Mouse (Mus musculus) kidney, postnatal 14 days (tissue): ENCODE data around the gene Erbb2.

Experiments
- DNase-seq: peaks from one replicate; pipeline ENCODE4 v3.0.0; 2022; ENCODE audit warnings: mixed read lengths

The Erbb2 gene

DNA sequence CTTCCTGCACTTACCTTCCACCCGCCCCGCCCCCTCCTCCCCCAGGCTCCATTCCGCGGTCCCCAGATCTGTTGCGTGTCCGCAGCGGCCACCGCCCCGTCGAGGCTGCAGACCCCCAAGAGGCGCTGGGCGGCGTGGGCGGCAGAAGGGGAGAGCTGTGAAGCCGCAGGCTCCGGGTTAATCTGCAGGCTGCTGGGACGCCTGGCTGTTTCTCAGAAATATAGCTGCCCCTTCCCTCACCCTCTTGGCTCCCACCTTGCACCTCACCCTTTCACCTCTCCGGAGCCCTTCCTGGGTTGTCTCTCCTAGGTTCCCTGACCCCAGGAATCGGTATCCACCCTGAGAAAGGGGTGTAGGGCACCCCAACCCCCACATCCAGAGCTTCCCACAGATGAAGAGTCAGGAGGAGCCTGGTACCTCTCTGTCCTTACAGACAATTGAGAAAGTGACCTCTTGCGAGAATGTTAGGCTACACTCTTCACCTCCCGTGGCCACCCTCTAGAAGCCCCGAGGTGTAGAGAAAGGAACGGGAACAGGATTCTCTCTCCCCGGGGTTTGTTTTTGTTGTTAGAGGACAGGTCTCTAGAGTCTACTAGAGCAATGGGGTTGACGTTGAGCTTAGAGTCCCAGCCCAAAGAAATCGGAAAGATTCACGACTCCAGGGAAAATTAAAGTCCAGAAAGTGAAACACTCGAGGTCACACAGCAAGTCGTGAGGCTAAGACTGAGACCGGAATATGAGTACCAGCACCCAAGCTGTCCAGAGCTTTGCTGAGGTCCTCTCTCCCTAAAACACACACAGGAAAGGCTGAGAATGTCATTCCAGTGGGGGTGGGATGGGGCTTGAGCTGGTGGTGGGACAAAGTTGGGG, 46.1 kb downstream of the Erbb2 start:
- no peak for DNase-seq

- no peak for DNase-seq
Observed at GRCm38 (mm10) chr11:98459071-98459741, 46.9 kb downstream of the Erbb2 start.

GRCm38 (mm10) chr11:98459860-98460259, 47.6 kb downstream of the Erbb2 start:
- DNase-seq = no peak

DNA sequence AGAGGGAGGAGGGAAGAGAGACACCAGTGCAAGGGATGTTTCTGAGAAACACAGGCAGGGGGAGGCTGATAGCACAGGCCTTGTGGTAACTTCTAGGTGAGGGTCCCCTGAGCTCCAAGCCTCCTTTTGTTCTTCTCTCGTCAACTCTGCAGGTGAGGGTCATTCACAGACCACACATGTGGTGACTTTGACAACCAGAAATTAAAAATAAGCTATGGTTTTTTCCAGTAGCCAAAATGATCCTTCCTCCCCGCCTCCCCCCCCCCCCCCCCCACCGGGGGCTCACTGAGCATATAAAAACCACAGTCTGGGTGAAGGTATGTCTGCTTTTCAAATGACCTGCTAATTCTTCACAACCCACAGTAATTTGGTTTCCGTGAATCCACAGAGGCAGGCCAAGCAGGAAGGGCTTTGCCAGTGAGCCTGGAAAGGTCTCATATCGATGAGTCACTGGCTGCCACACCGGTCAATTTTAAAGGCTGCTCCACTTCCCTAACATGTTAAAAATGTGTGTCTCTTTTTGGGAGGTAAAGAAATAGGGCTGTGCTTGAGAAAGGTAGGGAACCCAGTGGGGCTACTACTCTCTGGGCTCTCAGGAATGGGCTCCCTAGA, 48.9 kb downstream of the Erbb2 start:
- no peak for DNase-seq

- no peak for DNase-seq
Observed at GRCm38 (mm10) chr11:98462255-98462654, 50.0 kb downstream of the Erbb2 start.

DNA sequence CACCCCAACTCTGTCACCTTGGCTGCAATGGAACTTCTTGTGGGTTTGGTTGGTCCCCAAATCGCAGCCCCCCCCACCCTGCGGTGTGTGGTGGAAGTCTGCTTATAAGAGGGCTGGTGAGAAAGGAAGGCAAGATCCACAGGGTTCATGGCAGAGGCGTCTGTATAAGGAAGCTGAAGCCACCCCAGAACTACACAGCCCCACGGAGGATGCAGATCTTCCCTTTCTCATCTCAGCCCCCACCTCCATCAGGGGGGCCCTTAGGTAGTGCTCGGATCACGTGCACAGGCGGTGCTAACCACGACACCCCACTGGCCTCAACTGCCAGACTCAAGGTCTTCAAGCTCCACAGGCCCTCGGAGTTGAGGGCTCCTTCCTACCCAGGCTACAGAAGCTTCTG, 51.6 kb downstream of the Erbb2 start:
- no peak for DNase-seq

GRCm38 (mm10) chr11:98464516-98464915, 52.2 kb downstream of the Erbb2 start:
- no peak for DNase-seq

DNA sequence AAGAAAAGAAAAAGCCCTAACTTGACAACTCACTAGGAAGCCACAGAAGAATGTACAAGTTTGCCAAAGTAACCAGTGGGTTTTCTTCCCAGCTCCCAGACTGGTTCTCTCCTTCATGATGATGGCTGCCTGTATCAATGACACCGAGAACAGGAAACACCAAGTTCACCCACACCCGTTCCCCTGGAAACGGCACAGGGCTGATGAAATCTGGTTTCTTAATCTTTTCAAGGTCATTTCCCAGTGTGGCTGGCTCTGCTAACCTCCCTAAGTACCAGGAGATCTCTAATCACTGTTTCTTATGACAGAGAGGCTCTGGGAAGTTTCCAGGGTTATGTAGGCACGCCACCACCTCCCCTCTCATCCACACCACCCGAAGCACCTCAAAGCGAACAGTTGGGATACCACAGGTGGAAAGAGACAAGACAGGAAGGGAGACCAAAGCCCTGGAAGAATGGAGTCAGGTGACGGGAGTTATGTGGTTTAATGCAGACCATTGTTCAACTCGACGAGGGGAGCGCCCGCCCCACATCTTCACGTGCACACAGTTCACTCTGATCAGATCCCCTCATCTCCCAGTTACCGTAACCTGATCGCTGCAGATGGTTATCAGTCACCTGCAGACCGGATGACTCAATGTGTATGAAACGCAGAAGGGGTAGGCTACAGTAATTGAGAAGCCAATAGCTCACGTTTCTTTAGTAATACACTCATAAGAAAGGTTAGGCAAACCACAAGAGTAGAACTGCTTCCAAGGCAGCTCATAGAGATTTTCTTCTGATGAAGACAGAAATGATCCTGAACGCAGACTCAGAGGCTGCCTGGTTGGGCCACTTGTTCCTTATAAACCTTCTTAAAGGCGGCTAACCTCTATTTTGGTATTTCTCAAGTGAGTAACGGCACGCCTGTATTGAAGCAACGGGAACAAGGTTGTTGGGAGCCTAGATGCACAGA, 57.8 kb downstream of the Erbb2 start:
- DNase-seq = no peak

DNA sequence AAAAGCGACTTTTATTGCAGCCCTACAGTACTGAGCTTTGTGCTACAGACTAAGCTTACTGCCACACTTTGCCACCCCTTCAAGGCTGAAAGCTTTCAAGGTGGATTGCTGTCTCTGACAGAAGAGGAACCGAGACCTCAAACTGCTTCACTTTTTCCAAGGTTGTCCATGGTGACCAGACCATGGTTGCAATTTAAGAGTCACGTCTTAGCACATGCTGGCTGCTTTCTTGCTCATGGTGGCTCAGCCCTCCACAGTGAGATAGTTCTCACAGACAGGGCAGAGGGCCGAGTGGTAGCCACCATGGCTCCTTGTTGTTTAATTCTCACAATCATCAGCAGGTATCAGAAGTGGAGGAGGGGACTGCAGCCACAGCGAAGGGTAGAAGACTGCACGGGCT, 58.5 kb downstream of the Erbb2 start:
- DNase-seq = no peak

DNA sequence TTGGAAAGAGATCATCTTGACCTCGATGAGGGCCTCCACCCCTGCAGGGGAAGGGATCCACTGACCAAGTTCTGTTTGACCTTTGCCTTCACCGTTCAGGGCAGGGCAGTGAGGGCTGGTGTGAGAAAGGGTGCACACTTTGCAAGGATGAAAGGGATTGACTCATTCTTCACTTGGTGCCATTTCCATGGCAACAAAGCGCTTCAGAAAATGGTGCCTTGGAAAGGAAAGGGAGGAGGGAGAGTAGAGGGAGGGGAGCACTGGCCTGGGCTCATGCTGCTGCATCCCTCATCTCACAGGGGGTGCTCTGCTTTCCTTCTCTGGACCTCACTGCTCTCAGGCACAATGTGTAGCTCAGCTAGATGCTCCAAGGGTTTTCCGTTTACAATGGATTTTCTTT, 60.4 kb downstream of the Erbb2 start:
- no peak for DNase-seq

GRCm38 (mm10) chr11:98473916-98474479, 61.7 kb downstream of the Erbb2 start:
- no peak for DNase-seq

DNA sequence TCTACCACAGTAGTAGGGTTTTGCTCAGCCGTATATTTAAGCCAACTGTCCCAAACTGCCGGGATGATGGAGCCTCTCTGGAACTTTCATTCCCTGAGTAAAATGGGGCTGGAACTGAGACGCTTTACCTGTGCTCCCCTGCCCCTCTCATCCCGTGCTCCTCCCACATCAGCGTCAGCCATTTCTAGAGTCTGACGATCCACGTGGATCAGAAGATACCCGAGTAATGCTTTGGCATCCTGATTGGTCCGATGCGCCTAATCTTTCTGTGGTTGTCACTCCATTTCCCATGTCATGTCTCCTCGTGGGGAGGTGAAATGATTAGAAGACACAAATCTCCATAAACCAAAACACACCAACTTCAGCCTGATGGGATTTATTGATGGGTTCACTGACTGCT, 62.7 kb downstream of the Erbb2 start:
- no peak for DNase-seq

DNA sequence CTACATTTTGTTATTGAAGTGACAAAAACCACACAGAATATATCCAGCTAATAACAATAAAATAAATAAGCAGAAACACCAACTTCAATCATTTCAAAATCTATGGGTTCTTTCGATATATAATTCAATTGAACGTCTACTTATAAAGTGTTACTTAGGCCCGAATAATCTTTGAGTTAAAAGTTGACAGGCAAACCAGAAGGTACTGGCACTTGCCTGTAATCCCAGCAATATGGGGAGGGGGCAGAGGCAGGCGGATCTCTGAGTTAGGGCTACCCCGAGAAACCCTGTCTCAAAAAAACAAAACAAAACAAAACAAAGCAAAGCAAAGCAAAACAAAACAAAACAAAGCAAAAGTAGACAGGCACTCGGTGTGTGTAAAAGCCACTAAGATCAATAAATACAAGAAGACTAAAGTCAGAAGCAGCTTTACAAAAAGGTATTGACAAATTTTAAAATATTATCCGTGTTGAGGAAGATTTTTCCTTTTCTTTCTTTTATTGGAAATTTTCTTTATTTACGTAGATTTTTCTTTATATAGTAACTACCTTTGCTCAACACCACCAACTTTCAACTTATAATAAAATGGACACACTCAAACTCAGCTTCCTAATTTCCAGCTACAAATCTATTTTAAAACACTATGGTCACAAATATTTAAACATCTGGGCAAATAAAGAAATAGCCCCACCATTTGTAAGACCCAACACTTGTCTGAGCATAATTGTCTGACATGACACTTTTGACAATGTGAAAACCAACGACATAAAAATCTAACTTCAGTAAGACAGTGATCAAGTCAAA, 63.6 kb downstream of the Erbb2 start:
- no peak for DNase-seq

DNA sequence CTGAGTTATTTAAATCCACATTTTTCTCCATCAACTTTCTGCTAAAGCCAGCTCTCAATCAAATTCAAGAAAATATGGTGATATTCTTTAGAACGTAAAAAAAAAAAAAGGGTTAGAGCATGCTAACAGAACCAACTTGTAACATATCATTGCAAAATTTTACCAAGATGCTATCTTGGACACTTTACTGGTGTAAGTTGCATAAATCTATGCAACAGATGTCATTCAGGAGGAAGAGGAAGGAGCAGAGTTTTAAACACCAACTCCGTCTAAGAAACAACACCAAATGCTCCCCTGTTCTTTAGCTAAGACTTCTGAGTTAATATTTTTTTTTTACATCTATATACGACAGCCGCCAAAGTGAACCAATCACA, 64.2 kb downstream of the Erbb2 start:
- no peak for DNase-seq

- DNase-seq = no peak
Observed at GRCm38 (mm10) chr11:98477011-98477701, 64.9 kb downstream of the Erbb2 start.

DNA sequence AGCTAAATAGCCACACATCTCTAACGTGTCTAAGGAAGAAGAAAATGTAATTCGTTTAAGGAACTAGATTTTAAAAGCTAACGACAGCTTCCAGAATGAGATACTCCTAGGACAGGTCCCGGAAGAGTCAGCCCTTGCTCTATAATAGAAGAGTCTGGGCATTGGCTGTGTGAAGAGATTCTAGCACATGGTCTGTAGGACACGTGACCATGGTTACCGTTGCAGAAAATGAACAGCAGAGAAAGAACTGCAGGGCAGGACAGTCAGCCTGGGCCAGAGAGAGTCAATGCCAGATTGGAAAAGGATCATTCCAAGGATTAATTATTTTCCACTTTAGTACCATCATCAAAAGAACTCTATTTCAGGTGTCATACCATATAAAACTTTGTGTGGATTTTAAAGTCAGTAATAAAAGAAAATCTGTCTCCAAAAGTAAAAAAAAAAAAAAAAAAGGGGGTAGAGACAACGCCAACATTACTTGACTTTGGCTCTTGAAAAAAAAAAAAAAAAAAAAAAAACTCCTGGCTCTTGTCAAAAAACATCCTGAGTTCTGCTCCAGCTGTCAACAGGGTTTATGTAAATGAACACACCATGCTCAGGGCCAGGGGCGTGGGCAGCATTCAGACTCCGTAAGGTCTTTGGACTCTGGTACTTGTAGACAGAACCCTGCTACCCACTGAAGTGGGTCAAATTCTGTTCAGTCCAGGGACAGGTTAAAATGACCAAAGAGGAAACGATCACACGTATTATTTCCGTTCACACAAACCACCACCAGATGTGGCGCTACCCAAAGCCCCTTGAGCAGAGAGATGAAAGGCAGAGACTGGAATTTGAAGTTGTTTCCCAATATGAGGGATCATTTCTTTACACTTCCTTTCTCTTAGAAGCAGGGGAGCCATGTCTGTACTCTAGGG, 67.0 kb downstream of the Erbb2 start:
- no peak for DNase-seq

- DNase-seq = no peak
Observed at GRCm38 (mm10) chr11:98479940-98480497, 67.7 kb downstream of the Erbb2 start.

GRCm38 (mm10) chr11:98481231-98481630, 69.0 kb downstream of the Erbb2 start:
- no peak for DNase-seq

- DNase-seq = no peak
Observed at GRCm38 (mm10) chr11:98482067-98482466, 69.8 kb downstream of the Erbb2 start.
